Mouse (Mus musculus) forebrain, postnatal 0 days (tissue): ENCODE data around the gene Syt2. TPM values are rescaled to one million over a fixed set of nuclear protein-coding genes. Genes with fewer than 3 reads are reported as not detected.

Source experiments
- ATAC-seq: fragments of 200-750 bp; cut with Nextera tagmentation; 2 replicates; pipeline ENCODE4 v1.8.0; 2017; ENCODE audit warnings: mild to moderate bottlenecking, moderate library complexity
- DNase-seq: peaks from one replicate; pipeline ENCODE4 v3.0.0-alpha.2; 2015
- H3K27ac ChIP-seq: fragments of 300-500 bp; sonication (generic); 2 replicates; pipeline ENCODE4 v1.5.1; 2014; ENCODE audit warnings: low read depth, mild to moderate bottlenecking, antibody characterized with exemption, low read length, moderate library complexity, mixed read lengths
- H3K27me3 ChIP-seq: fragments of 300-500 bp; sonication (generic); 2 replicates; pipeline ENCODE4 v1.6.1; 2014; ENCODE audit warnings: mild to moderate bottlenecking, low read length, mixed read lengths; ENCODE audit not compliant: insufficient read depth
- H3K36me3 ChIP-seq: fragments of 300-500 bp; sonication (generic); 2 replicates; pipeline ENCODE4 v1.6.1; 2014; ENCODE audit warnings: mild to moderate bottlenecking, moderate library complexity; ENCODE audit not compliant: insufficient read depth
- H3K4me1 ChIP-seq: fragments of 300-500 bp; sonication (generic); 2 replicates; pipeline ENCODE4 v1.6.1; 2014; ENCODE audit warnings: antibody characterized with exemption; ENCODE audit not compliant: insufficient read depth
- H3K4me2 ChIP-seq: fragments of 300-500 bp; sonication (generic); 2 replicates; pipeline ENCODE4 v1.6.1; 2014; ENCODE audit warnings: low read depth, mild to moderate bottlenecking, moderate library complexity
- H3K4me3 ChIP-seq: fragments of 300-500 bp; sonication (generic); 2 replicates; pipeline ENCODE4 v1.5.1; 2014; ENCODE audit warnings: low read depth, low read length, mixed read lengths
- H3K9ac ChIP-seq: fragments of 300-500 bp; sonication (generic); 2 replicates; pipeline ENCODE4 v1.6.1; 2014; ENCODE audit warnings: mild to moderate bottlenecking
- H3K9me3 ChIP-seq: fragments of 300-500 bp; sonication (generic); 2 replicates; pipeline ENCODE4 v1.6.1; 2016; ENCODE audit warnings: low read length
- CTCF ChIP-seq: sonication (generic); IDR thresholded peaks from 2 replicates; pipeline ENCODE4 v1.5.1; 2016; ENCODE audit warnings: antibody characterized with exemption, control low read depth, low read depth
- WGBS: fragments of 180-500 bp; shearing (Covaris S2); extraction: QIAGEN DNeasy Blood & Tissue Kit; methylation state at CpG from one replicate; pipeline ENCODE4 v1.1.7; 2014; 5-methylcytosine and 5-hydroxymethylcytosine counted together
- polyA plus RNA-seq: library from polyadenylated mRNA; unstranded; fragments of >200 nt; fragmentation: Nextera tagmentation; extraction: Ambion mirVana; gene quantifications from 2 replicates; pipeline ENCODE4 v1.2.1, GENCODE M21; 2015
- total RNA-seq: library from RNA; depleted of rRNA; stranded (reverse); fragments of >200 nt; gene quantifications from 2 replicates; pipeline ENCODE4 v1.2.3, GENCODE M21; 2014

The Syt2 gene
- total and polyA plus RNA-seq, 2 experiments from 2014 or later: 1.3 to 1.6 TPM

DNA sequence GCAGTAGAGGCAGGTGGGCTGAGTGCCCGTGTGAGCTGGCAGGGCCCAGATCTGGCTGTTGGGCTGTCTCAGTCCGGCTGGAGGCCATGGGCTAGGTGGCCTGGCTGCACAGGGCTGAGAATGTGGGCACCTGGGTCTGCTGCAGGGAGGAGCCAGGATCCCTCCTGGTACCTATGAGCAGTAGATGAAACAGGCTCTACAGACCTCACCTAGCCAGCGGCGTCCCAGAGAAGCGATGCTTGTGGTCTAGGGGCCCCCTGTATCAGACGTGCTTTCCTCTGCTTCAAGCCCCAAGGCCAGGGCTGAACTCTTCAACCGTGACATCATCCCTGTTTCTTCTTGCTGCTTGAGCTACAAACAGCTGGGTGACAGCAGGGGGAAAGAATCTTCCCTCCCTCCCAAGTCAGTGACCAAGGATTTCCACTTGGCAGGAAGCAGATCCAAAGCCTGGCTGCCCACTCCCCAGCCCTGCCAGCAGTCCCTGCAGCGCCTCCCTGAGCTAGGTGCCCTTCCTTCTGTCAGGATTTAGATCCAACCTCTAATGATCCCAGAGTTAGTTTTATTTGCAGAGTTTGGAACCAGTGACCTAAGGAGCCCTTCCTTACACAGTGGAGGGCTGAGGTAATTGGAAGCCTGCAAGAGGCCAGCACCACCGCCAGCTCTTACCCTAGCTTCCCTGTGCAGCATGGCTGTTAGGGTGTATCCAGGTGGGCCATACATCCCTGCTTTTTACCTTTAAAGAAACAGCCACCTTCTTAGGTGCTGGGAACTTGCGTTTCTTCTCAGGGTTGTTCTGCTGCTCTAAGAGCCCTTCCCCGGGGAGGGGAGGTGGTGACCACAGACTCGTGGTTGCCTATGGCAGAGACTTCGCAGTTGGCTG, 107.5 kb downstream of the Syt2 start:
- Histone ChIP-seq H3K9me3 (no peaks in the 10 kb centered on the region), H3K27me3 (no peaks in the 10 kb centered on the region), H3K27ac (no peak overlapping the region), H3K4me1 (no peaks in the 10 kb centered on the region), H3K36me3 (peaks cover 8% of the 10 kb centered on the region; the same call in 1 of the 2 replicates), H3K4me3 (no peak overlapping the region), H3K9ac (no peak overlapping the region), H3K4me2 (no peak overlapping the region)
- WGBS: 78% methylated on average over 13 of the region's 13 CpGs
- DNase-seq: no peak
- no peak for ATAC-seq
- TF ChIP-seq CTCF: no peak

DNA sequence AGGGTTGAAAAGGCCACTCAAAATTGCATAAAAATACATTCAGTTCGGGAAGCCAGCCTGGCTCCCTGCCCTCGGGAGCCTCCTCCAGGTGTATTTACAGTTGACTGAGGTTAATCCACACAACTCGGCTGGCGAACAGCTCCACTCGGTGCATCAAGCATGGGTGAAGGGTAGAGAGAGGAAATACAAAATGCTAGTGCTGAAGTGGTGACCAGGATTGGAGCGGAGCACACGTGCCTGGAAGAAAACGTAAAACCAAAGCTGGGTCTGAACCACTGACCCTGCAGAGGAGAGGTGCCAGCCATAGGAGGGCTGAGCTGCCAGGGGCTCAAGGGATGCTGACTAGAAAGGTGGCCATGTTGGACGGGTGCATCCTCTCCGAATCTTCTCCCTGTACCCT, 108.3 kb downstream of the Syt2 start:
- no peak for DNase-seq
- ATAC-seq: no peak
- Histone ChIP-seq H3K27ac (no peak overlapping the region), H3K9me3 (no peaks in the 10 kb centered on the region), H3K4me2 (no peak overlapping the region), H3K4me3 (no peak overlapping the region), H3K27me3 (no peaks in the 10 kb centered on the region), H3K36me3 (peaks cover 15% of the 10 kb centered on the region; the same call in 1 of the 2 replicates), H3K9ac (no peak overlapping the region), H3K4me1 (no peaks in the 10 kb centered on the region)
- TF ChIP-seq CTCF: no peak
- WGBS: 84% methylated on average over 10 of the region's 10 CpGs

DNA sequence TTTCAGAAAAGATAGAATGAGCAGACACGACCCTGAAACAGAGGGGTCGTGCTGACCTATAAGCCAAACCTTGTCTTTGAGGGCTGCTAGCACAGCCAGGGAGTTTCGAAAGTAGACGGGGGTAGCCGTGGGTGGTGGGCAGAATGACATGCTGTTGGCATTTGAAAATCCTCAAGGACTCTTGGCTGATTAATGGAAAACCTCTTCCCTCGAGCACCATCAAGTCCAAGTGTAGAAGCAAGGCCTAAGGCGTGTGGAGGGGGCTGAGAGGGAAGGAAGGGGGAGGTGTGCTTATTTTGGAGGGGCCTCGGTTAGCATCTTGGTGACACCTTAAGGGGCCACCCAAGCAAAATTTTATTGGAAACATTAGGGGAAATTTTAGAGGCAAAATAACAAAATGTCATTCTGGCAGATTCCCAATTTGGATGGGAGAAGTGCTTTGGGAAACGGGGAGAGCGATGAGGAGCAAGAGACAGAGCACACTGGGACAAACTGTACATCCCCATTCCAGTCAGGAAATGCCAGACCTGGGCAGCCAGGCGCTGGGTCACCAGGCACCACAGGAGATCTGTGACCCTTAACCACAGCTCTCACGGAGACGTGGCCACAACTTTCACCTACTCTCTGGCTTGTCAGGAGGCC, 109.2 kb downstream of the Syt2 start:
- peaks cover 19% of the 10 kb centered on the region for H3K36me3 ChIP-seq
- ATAC-seq (no peak), DNase-seq (no peak)
- WGBS: 65% methylated on average over 13 of the region's 13 CpGs
- H3K27ac ChIP-seq: no peak overlapping the region
- no peak overlapping the region for H3K4me2 ChIP-seq
- no peaks in the 10 kb centered on the region for H3K9me3 ChIP-seq
- H3K9ac ChIP-seq: no peak overlapping the region
- no peak overlapping the region for H3K4me3 ChIP-seq
- no peak for TF ChIP-seq CTCF
- H3K4me1 ChIP-seq: no peaks in the 10 kb centered on the region
- no peaks in the 10 kb centered on the region for H3K27me3 ChIP-seq

DNA sequence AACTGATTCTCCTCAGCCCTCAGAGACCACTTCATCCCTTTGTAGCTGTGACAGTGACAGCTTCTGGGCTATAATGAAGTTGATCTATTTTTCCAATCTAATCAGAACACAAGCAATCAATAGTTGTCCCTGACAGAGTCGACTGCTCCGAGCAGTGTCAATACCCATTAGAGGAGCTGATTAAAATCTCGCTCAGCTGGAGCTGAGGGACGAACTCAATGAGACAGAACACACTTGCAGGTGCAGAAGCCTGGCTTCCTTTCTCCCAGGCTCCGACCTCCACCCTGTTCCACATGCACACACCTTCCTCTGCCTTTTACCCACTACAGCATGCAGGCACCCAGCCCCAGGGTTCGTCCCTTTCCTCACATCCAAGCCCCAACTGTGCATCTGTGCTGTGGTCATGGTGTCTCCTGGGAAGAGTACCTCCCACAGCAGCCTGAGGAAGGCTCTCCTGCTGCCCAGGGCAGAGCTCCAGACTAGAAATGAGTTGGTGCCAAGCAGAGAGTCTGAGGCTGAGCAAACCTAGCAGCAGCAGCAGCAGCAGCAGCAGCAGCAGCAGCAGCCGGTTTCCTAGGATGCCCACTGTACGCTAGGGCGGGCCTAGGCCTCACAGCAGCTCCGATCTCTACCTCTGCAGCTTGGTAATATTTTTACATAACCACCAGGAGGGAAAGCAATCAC, 109.9 kb downstream of the Syt2 start:
- H3K9ac ChIP-seq: no peak overlapping the region
- H3K36me3 ChIP-seq: peaks cover 19% of the 10 kb centered on the region
- TF ChIP-seq CTCF: no peak
- 0 out of 2 replicates have a peak, but pooled peaks have one; percentile 20 for ATAC-seq
- no peak for DNase-seq
- no peak overlapping the region for H3K4me2 ChIP-seq
- 69% methylated on average over 10 of the region's 10 CpGs for WGBS
- no peaks in the 10 kb centered on the region for H3K27me3 ChIP-seq
- no peaks in the 10 kb centered on the region for H3K9me3 ChIP-seq
- H3K4me1 ChIP-seq: no peaks in the 10 kb centered on the region
- H3K4me3 ChIP-seq: no peak overlapping the region
- no peak overlapping the region for H3K27ac ChIP-seq

DNA sequence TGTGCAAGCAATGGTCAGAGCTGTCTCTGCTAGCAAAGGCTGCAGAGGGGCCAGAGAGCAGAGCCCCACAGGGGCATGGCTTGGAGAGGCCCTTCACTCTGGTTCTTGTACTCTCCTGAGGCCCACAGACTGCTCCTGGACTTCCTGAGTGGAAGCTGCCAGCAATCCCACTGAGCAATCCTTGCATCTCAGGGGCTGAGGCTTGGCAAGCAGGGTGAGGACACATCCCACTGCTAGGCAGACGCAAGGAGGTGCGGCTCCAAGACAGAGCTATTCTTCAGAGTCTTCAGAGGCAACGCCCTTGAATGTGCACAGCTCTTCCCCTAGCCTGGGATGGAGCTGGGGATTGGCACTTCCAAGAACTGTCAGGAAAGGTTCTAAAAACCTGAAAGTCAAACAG, 110.8 kb downstream of the Syt2 start:
- no peaks in the 10 kb centered on the region for H3K9me3 ChIP-seq

DNA sequence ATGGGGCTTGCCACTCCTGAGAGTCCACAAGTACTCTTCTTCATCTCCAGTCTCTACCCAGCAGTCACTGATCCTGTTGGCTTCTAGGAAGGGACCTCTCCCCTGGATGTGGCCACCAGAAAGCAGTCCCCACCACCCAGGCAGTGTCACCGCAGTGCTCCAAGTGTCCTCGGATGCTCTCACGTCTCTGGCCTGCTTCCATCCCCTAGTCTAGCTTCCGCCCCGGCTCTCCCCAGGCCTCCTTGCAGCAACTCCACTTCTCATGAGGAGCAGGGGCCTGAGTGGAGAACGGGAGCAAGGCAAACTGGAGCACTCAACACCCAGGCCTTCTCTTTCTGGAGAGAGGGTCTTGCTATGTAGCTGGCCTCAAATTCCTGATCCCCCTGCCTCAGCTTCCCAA, 112.7 kb downstream of the Syt2 start:
- no peak for DNase-seq
- H3K27ac ChIP-seq: no peak overlapping the region
- no peak for TF ChIP-seq CTCF
- no peaks in the 10 kb centered on the region for H3K4me1 ChIP-seq
- peaks cover 19% of the 10 kb centered on the region for H3K36me3 ChIP-seq
- no peak overlapping the region for H3K9ac ChIP-seq
- H3K4me3 ChIP-seq: no peak overlapping the region
- H3K9me3 ChIP-seq: no peaks in the 10 kb centered on the region
- ATAC-seq: no peak
- H3K4me2 ChIP-seq: no peak overlapping the region
- 85% methylated on average over 6 of the region's 6 CpGs for WGBS
- H3K27me3 ChIP-seq: no peaks in the 10 kb centered on the region

More for the DNA sequence above, 110.8 kb downstream of the Syt2 start:
- TF ChIP-seq CTCF: no peak
- Histone ChIP-seq H3K36me3 (peaks cover 19% of the 10 kb centered on the region), H3K27me3 (no peaks in the 10 kb centered on the region), H3K4me2 (no peak overlapping the region), H3K27ac (no peak overlapping the region), H3K9ac (no peak overlapping the region), H3K4me1 (no peaks in the 10 kb centered on the region), H3K4me3 (no peak overlapping the region)
- ATAC-seq (no peak), DNase-seq (no peak)
- 78% methylated on average over 3 of the region's 3 CpGs for WGBS
